Mouse (Mus musculus) spleen, adult 2 months (tissue): ENCODE measurements around the gene Efna5.

Source experiments
- CTCF ChIP-seq: fragments of 200-500 bp; IDR thresholded peaks from 2 replicates; pipeline ENCODE4 v1.5.1; 2011; ENCODE audit warnings: mild to moderate bottlenecking, inconsistent platforms; ENCODE audit not compliant: insufficient read depth, insufficient read length, insufficient replicate concordance; ENCODE audit errors: extremely low read depth
- POLR2A ChIP-seq: fragments of 200-500 bp; IDR thresholded peaks from 2 replicates; pipeline ENCODE4 v1.6.1; 2011; ENCODE audit warnings: low read depth, low read length, inconsistent platforms

- TF ChIP-seq CTCF = no peak
- no peak for TF ChIP-seq POLR2A
These were observed 221.5 kb downstream of the Efna5 start for GRCm38 (mm10) chr17:62659501-62660175.
